Mouse (Mus musculus): ENCODE measurements around the gene Ewsr1. TPM values are rescaled to one million over a fixed set of nuclear protein-coding genes. Genes with fewer than 3 reads are reported as not detected.

The Ewsr1 gene
- total and polyA plus RNA-seq, 3 experiments = 399 to 1,267 (median 418) TPM

- Histone ChIP-seq H3K79me2 (replicated peaks; ENCODE audit: control insufficient read depth, extremely low read depth, insufficient read depth, poor library complexity, severe bottlenecking) (no peaks in the 10 kb centered on the region), H3K27me3 (replicated peaks) (peaks cover 9% of the 10 kb centered on the region), H3K9ac (ENCODE audit: insufficient read depth, low read depth) (peak overlapping the region; percentile 42; the same call in 1 of the 2 replicates), H3K36me3 (replicated peaks in 1 of 2; ENCODE audit: control insufficient read depth in 1 of 2, insufficient read depth in 1 of 2, low read length in 1 of 2) (peaks cover 0 to 13% of the 10 kb centered on the region in 2 experiments), H3K9me3 (replicated peaks; ENCODE audit: low read length) (no peaks in the 10 kb centered on the region), H3K4me2 (ENCODE audit: insufficient read depth, low read depth, poor library complexity, severe bottlenecking) (peak overlapping the region; percentile 92), H3K4me3 (replicated peaks in 1 of 3; ENCODE audit: low read depth in 2 of 3, low read length in 2 of 3, poor library complexity in 1 of 3) (peak overlapping the region in 2 of 3 experiments; percentile 57 to 71), H3K27ac (ENCODE audit: insufficient read depth, low read depth) (peak overlapping the region; percentile 71), H3K4me1 (ENCODE audit: control insufficient read depth in 1 of 2, insufficient read depth in 2 of 2) (peaks cover 33 to 74% of the 10 kb centered on the region in 2 experiments)
- no peak for DNase-seq (ENCODE audit: extremely low read depth)
- no peak for TF ChIP-seq MXI1 (IDR thresholded peaks at IDR 0.05; ENCODE audit: low read depth, low read length)
- TF ChIP-seq NRF1 (IDR thresholded peaks at IDR 0.05; ENCODE audit: low read depth, low read length) = no peak
- TF ChIP-seq SMC3 (IDR thresholded peaks at IDR 0.05; ENCODE audit: low read depth, low read length) = no peak
- no peak for TF ChIP-seq E2F4 (IDR thresholded peaks at IDR 0.05; ENCODE audit: insufficient replicate concordance, low read depth, low read length)
- no peak for TF ChIP-seq MAFK (IDR thresholded peaks at IDR 0.05; ENCODE audit: insufficient replicate concordance, low read length)
- TF ChIP-seq POLR2AphosphoS2 (IDR thresholded peaks at IDR 0.05; ENCODE audit: low read depth, low read length) = no peak
- in situ Hi-C loops (cut with MboI; ENCODE audit: low pct_ligation_motif_present, low pct_unique_long_range_greater_than_20kb, low sequenced_read_pairs) (no loop called here), dilution Hi-C loops (cut with MboI; ENCODE audit: extremely low pct_ligation_motif_present, extremely low pct_unique_long_range_greater_than_20kb, low sequenced_read_pairs) (no loop called here)
Observed at GRCm38 (mm10) chr11:5057064-5057463, 42.0 kb downstream of the Ewsr1 start.

- H3K4me3 ChIP-seq (replicated peaks in 1 of 3; ENCODE audit: low read depth in 2 of 3, low read length in 2 of 3, poor library complexity in 1 of 3) = peak overlapping the region in 1 of 3 experiments; percentile 57
- in situ Hi-C loops (cut with MboI; ENCODE audit: low pct_ligation_motif_present, low pct_unique_long_range_greater_than_20kb, low sequenced_read_pairs) = no loop called here
- TF ChIP-seq HCFC1 (IDR thresholded peaks at IDR 0.05; ENCODE audit: low read depth, low read length) = peak; percentile 10; the same call in 1 of the 2 replicates
- peak; percentile 93 for TF ChIP-seq CHD2 (IDR thresholded peaks at IDR 0.05; ENCODE audit: low read length)
- no peak for TF ChIP-seq MAFK (IDR thresholded peaks at IDR 0.05; ENCODE audit: insufficient replicate concordance, low read length)
- TF ChIP-seq ZNF384 (IDR thresholded peaks at IDR 0.05; ENCODE audit: low read depth, low read length) = 0 out of 2 replicates have a peak, but pooled peaks have one; percentile 16
- no peak for TF ChIP-seq NELFE (IDR thresholded peaks at IDR 0.05; ENCODE audit: low read depth, low read length)
- no peak for TF ChIP-seq GABPA (IDR thresholded peaks at IDR 0.05; ENCODE audit: insufficient replicate concordance, low read depth, low read length)
- no peak for TF ChIP-seq E2F4 (IDR thresholded peaks at IDR 0.05; ENCODE audit: insufficient replicate concordance, low read depth, low read length)
- TF ChIP-seq JUND (conservative IDR thresholded peaks at IDR 0.05; ENCODE audit: low read depth, low read length) = no peak
- no peak for TF ChIP-seq ZKSCAN1 (IDR thresholded peaks at IDR 0.05; ENCODE audit: borderline replicate concordance, low read depth, low read length)
- TF ChIP-seq USF2 (conservative IDR thresholded peaks at IDR 0.05; ENCODE audit: low read depth, low read length) = no peak
- no peak; the same call in 1 of the 2 replicates for TF ChIP-seq RAD21 (IDR thresholded peaks at IDR 0.05; ENCODE audit: low read depth, low read length)
- no peak for TF ChIP-seq RCOR1 (conservative IDR thresholded peaks at IDR 0.05; ENCODE audit: low read depth, low read length)
- TF ChIP-seq TBP (conservative IDR thresholded peaks at IDR 0.05; ENCODE audit: low read depth, low read length) = no peak
- TF ChIP-seq MAZ (IDR thresholded peaks at IDR 0.05; ENCODE audit: low read depth, low read length) = peak; percentile 43; the same call in 1 of the 2 replicates
- TF ChIP-seq MYC (IDR thresholded peaks at IDR 0.05; ENCODE audit: low read depth, low read length) = peak; percentile 13
- TF ChIP-seq EP300 (IDR thresholded peaks at IDR 0.05; ENCODE audit: low read length) = peak; percentile 62; the same call in 1 of the 2 replicates
- TF ChIP-seq POLR2AphosphoS2 (IDR thresholded peaks at IDR 0.05; ENCODE audit: low read depth, low read length) = no peak
- TF ChIP-seq TCF12 (IDR thresholded peaks at IDR 0.05; ENCODE audit: low read depth, low read length) = peak; percentile 46; the same call in 1 of the 2 replicates
- TF ChIP-seq POLR2A (IDR thresholded peaks at IDR 0.05; ENCODE audit: low read depth, low read length) = peak; percentile 52
- no peak for TF ChIP-seq NRF1 (IDR thresholded peaks at IDR 0.05; ENCODE audit: low read depth, low read length)
- TF ChIP-seq SIN3A (IDR thresholded peaks at IDR 0.05; ENCODE audit: low read length) = peak; percentile 70
- 0 out of 2 replicates have a peak, but pooled peaks have one; percentile 7 for TF ChIP-seq MEF2A (IDR thresholded peaks at IDR 0.05; ENCODE audit: borderline replicate concordance, low read depth, low read length)
- TF ChIP-seq PAX5 (IDR thresholded peaks at IDR 0.05; ENCODE audit: low read length) = no peak
- no peak for TF ChIP-seq ZC3H11A (IDR thresholded peaks at IDR 0.05; ENCODE audit: low read depth, low read length)
- TF ChIP-seq CHD1 (IDR thresholded peaks at IDR 0.05; ENCODE audit: low read depth, low read length) = no peak
- TF ChIP-seq JUN (IDR thresholded peaks at IDR 0.05; ENCODE audit: insufficient read depth, low read depth, low read length) = no peak; the same call in 1 of the 2 replicates
- TF ChIP-seq IRF4 (IDR thresholded peaks at IDR 0.05; ENCODE audit: low read depth, low read length) = peak; percentile 91
Observed at GRCm38 (mm10) chr11:5055945-5056938, 42.8 kb downstream of the Ewsr1 start.

More at GRCm38 (mm10) chr11:5055945-5056938, 42.8 kb downstream of the Ewsr1 start:
- Histone ChIP-seq H3K79me2 (replicated peaks; ENCODE audit: control insufficient read depth, extremely low read depth, insufficient read depth, poor library complexity, severe bottlenecking) (no peaks in the 10 kb centered on the region), H3K9me3 (replicated peaks; ENCODE audit: low read length) (no peaks in the 10 kb centered on the region), H3K27ac (ENCODE audit: insufficient read depth, low read depth) (peak overlapping the region; percentile 72), H3K4me2 (ENCODE audit: insufficient read depth, low read depth, poor library complexity, severe bottlenecking) (peak overlapping the region; percentile 92), H3K9ac (ENCODE audit: insufficient read depth, low read depth) (peak overlapping the region; percentile 42), H3K4me1 (ENCODE audit: control insufficient read depth in 1 of 2, insufficient read depth in 2 of 2) (peaks cover 30 to 65% of the 10 kb centered on the region in 2 experiments), H3K27me3 (replicated peaks) (peaks cover 9% of the 10 kb centered on the region), H3K36me3 (replicated peaks in 1 of 2; ENCODE audit: control insufficient read depth in 1 of 2, insufficient read depth in 1 of 2, low read length in 1 of 2) (peaks cover 0 to 13% of the 10 kb centered on the region in 2 experiments)
- dilution Hi-C loops (cut with MboI; ENCODE audit: extremely low pct_ligation_motif_present, extremely low pct_unique_long_range_greater_than_20kb, low sequenced_read_pairs) = no loop called here
- DNase-seq (ENCODE audit: extremely low read depth) = peak; percentile 80
